Mouse (Mus musculus): ENCODE results near the gene Tgif2lx1. TPM values are rescaled to one million over a fixed set of nuclear protein-coding genes. Genes with fewer than 3 reads are reported as not detected.

The Tgif2lx1 gene
- not detected in 2 replicates for polyA plus RNA-seq (2012)

GRCm38 (mm10) chrX:118480637-118481036 lies at the start of gene Tgif2lx1:
TSS of gene Tgif2lx1 (minus strand) at chrX:118480737.

Other genes starting within 250 kb of the Tgif2lx1 start
- not detected in 2 replicates for gene Tgif2lx2, start 53.5 kb downstream of the Tgif2lx1 start, polyA plus RNA-seq (2012)